Mouse (Mus musculus): Measurements from ENCODE around the gene Svop. TPM values are rescaled to one million over a fixed set of nuclear protein-coding genes. Genes with fewer than 3 reads are reported as not detected.
A peak's percentile ranks its signal among the peaks of the same experiment; 100 is the strongest.

Gene Svop
- total and polyA plus RNA-seq, 3 experiments: 1.5 to 4.0 (median 1.6) TPM

DNA sequence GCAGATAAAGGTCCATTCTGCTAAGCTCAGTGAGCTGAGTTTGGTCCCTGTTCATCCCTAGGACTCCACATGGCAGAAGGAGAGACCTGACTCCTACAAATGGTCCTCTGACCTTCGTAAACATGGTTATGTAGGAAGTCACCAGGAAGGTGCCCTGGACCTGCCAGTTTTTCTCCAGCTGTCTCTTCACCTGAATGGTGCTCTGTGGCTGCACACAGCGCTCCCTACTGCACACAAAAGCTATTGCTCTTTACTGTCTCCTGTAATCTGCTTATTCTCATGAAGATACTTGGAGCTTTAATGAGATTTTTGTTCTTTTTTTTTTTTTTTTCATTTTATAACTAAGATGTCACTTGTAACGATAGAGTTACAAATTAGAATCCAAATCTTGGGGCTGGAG lies 44.8 kb downstream of the Svop start:
- no peak for DNase-seq

DNA sequence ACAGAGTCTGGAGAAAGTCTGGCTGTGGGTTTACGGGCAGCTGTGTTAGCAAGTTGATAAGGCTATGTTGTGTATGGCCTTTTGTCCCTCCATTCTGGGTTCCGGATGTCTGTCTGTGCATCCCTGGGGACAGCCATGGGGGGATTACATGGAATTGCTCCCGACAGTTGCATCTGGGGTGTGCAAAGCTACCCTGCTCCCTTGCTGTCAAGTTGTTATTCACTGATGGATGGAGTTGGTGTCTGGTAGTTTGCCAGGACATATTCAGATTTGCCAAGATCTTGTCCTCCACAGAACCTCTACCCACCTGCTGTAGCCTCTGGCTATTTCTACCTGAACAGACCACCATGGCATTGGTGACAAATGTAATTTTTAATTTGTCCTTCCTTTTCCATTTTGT lies 45.2 kb downstream of the Svop start:
- no peak for DNase-seq

- no peak for DNase-seq
Observed at GRCm38 (mm10) chr5:114045134-114045533, 46.2 kb downstream of the Svop start.

GRCm38 (mm10) chr5:114043800-114044199 lies 47.6 kb downstream of the Svop start:
- DNase-seq: no peak

GRCm38 (mm10) chr5:114041327-114041930 lies 49.9 kb downstream of the Svop start:
- DNase-seq: peak; percentile 56

DNA sequence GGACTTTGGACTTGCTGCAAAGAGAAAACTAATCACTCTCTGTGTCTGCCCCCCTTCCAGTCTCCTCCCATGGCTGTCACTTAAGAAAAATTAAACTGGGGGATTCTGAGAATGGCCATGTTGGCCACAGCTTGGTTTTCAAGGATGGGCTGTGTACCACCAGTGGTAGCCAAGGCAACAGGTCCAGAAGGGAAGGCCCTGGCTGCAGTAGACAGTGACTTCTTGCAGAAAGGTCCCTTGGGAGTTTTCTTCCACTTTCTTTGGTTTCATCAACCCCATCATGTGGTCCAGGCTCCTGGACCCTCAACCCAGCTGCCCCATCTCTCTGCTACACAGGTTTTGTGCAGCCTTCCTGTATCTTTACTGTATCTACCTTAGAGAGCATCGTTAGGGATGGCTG lies 50.5 kb downstream of the Svop start:
- DNase-seq: no peak

DNA sequence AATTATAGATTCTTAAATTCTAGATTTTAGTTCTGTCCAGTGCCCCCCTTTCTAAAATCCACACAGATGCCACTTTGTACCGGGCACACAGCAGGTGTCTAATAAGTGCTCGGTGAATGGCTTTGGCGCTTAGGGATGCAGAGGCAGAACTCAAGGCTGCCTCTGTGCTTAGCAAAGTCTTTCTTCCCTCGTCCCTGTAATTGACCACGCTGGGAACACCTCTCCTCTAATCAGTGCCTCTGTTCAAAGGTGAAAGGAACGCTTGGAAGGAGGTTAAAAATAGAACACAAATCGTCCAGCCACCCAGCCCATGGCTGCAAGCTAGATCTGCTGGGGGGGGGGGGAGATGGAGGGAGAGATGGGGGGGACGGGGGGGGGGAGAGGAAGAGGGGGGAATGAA lies 50.9 kb downstream of the Svop start:
- DNase-seq: no peak

DNA sequence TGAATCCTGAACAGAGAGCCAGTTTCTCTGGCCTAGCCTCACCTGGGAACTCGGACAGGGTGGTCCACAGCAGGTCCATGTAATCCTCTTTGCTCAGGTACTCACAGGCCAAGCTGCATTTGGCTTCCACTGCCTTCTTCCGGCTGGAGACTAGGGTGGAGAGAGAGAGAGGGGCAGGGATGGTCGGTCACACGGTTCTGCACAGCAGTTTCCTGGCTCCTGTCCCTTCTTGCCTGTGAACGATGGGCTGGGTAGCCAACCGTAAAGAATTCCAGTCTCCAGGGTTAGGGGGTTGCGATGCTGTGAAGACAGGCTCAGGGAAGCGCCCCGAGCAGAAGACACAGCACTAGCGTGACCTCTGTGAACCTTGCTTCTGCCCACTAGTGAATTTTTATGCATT lies 56.3 kb downstream of the Svop start:
- no peak for DNase-seq

DNA sequence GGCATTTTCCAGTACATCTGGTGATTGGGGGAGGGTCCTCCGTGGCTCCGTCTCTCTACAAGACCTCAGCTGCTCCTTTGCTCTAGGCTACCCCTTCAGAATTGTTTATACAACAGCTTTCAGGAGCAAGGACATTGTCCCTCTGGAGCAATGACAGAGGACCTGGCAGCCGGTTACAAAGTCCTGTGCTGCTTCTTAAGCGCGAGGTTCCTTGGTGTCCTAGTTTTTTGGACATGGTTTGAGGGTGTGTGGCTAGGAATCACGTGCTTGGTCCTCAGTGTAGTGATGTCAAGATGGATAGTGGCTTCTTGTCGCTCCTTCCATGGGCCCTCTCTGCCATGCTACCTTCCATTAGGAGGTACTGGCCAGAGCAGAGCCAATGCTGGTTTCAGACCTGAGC lies 57.0 kb downstream of the Svop start:
- no peak for DNase-seq

DNA sequence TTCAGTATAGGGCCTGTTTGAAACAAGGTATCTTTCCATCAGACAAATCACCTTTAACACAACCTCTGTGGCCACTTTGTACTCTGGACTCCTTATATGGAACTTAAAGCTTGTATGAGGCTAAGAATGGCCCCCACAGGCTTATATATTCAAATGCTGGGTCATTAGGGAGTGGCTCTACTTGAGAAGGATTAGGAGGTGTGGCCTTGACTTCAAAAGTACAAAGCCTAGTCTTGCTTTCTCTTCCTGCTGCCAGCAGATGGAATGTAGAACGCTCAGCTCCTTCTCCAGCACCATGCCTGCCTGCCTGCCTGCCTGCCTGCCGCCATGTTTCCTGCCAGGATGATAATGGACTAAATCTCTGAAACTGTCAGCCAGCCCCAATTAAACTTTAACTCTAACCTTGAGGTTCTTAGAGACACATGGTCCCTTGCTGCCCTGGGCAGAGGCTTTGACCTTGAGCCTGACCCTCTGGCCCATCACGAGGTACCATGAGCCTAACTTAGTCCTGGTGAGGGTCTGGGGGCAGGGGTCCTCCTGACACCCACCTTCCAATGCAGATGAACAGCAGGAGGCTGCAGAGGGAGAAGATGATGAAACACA lies 59.1 kb downstream of the Svop start:
- DNase-seq: no peak

DNA sequence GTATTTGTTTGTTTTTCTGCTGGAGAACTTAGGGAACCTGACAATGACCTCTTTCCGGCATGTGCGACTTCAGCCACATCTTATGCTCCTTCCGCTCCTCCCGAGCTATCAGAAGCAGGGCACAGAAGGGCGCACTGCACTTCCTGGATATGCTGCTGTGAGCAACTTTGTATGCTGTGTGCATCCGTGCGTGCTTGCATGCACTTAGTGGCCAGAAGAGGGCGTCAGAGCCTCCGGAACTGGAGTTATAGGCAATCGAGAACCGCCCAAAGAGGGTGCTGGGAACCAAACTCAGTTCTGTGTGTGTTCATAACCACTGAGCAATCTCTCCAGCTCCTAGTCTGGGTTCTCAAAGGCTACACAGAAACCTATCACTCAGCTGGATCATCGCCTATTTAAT lies 60.7 kb downstream of the Svop start:
- DNase-seq: no peak

- peak; percentile 24 for DNase-seq
Observed at GRCm38 (mm10) chr5:114028111-114028510, 63.3 kb downstream of the Svop start.

GRCm38 (mm10) chr5:114027217-114027944 lies 64.0 kb downstream of the Svop start:
- DNase-seq: no peak

- no peak for DNase-seq
Observed at GRCm38 (mm10) chr5:114024885-114025284, 66.5 kb downstream of the Svop start.

- no peak for DNase-seq
Observed at GRCm38 (mm10) chr5:114024390-114024789, 67.0 kb downstream of the Svop start.

DNA sequence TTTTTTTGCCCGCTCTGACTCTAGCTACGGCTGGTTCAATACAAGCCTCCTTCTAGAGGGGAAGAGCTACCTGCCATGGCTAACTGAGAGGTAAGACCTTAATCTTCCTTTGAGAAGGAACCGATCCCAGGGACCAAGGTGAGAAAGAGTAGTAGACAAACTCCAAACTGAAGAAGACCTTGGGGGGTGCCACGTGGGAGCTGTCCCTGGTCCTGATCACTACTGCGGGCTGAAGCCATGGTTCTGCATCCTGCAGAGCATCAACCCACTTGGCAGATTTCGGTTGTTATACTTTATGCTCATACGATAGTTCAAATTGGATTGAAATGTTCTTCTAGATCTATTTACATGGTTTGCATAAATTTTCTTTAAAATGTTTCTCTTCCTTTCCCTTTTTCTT lies 76.2 kb downstream of the Svop start:
- no peak for DNase-seq

DNA sequence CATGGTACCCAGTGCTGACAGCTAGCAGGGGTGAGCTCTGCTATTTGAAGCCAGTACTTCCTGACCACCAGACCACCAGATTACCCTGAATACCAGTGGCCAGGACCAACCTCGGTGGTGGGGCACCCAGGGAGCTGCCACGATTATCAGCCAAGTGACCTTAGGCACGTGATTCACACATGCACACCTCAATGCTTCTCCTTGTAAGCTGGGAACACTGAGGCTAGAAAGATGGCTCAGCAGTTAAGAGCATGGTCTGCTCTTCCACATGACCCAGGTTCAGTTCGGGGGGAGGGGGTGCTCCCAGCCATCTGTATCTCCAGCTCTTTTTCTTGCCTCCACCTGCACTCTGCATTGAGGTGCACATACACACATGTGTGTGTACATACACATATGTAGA lies 82.3 kb downstream of the Svop start:
- DNase-seq: no peak

DNA sequence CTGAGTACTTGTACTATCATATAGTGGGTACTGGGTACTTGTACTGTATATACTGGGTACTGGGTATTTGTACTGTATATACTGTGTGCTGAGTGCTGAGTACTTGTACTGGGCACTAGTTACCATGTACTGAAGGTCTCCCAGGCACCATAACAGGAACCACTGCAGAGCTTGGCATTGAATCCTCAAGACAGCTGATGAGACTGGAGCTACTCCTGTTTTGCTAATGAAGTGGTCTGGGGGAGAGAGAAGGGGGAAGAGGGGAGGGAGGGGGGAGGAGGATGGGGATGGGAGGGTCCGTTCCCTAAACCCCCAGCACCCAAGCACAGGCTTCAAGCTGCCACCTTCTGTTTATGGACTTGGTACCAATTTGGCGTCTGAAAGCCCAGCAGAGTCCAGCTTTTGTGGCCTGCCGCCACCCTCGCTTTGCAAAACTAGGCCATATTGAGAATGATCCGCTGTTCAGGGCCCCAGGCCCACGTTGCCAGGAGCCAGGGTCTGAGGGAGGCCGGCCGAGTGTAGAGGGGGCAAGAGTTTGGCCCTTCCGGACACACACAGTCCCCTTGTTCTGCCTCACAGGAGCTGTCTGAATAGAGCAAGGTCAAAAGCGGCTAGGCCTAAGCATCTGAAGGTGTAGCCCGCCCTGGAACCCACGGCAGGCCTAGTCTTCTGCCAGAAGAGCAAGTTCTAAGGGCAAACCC lies 83.5 kb downstream of the Svop start:
- DNase-seq: no peak

GRCm38 (mm10) chr5:114006974-114007373 lies 84.4 kb downstream of the Svop start:
- no peak for DNase-seq

DNA sequence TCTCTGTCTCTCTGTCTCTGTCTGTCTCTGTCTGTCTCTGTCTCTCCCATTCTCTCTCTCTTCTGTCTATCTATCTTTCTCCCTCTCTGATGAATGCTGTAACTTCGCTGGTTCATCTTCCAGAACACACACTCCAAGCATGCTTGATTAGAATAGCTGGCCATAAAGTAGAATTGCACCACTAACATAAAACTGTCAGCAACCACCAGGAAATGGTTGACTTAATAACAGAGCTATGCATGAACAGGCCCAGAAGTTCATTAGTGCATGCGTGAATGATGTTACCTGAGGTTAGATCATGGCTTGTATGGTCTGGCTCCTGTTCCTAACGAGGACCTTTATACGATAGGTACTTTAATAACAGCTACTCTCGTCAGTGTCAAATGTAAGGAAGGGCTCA lies 86.3 kb downstream of the Svop start:
- no peak for DNase-seq

GRCm38 (mm10) chr5:114004573-114004972 lies 86.8 kb downstream of the Svop start:
- no peak for DNase-seq

DNA sequence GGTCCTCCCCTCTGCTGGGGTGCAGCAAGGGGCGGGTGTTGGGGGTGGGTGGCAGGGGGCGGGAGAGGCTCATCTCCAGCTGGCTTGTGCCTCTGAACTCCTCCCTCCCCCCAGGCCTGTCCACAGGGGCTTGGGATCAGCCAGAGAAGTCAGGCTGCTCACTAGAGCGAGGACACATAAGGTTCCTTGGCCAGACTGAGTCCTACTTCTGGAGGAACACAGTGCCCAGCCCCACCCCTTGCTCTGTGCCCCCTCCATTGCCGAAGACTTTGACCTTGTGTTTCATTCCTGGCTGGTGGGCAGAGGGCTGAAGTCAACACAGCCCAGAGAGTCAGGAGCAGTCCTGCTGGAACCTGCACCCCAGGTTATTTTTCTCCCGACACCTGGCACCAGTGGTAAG lies 87.8 kb downstream of the Svop start, which contains the start of gene Dao:
TSS of gene Dao (plus strand) at position 162 of the 400 bp plus-strand sequence.
- no peak for DNase-seq

GRCm38 (mm10) chr5:113999382-113999781 lies 92.0 kb downstream of the Svop start:
- DNase-seq: no peak

Data from adrenal gland, adult 2 months (tissue).